Mouse (Mus musculus): ENCODE results near the gene Galnt3.

Gene Galnt3

DNA sequence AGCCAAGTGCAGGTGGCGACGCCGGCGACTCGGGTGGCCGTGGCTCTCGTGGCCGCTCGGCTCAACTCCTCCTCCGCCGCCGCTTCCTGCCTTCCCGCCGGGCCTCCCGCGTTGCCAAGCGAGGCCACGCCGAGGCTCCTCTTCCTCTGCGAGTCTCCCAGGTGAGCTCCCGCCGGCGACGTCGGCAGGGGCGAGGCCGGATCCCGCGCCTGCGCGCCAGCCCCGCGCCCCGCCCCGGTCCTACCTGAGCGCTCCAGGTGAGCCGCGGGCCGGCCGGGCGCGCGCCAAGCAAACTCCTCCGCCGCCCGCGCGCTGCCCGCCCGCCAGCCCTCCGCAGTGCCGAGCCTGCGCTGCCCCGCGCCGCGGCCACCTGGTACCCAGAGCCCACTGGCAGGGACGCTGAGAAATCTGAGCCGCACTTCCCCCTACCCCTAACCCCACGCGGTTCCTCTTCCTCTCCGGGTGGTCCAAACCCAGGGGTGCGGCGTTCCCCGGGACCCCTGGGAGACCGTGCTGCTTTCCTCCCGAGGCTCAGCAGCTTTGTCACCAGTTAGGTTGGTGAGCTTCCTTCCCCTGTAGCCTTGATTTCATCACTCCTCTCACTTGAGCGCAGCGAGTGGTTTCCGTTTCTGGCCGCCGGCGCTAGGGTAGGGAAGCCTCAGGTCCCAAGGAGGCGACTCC, at the start of gene Galnt3:
TSS of gene Galnt3 (minus strand) at position 404 of the 681 bp plus-strand sequence.
- peak; percentile 53 for DNase-seq

- DNase-seq: no peak
Measured at GRCm38 (mm10) chr2:66173134-66173533, 48.3 kb upstream of the Galnt3 start.

GRCm38 (mm10) chr2:66171643-66172042, 46.8 kb upstream of the Galnt3 start:
- DNase-seq: no peak

GRCm38 (mm10) chr2:66170721-66171120, 45.9 kb upstream of the Galnt3 start:
- DNase-seq: no peak

GRCm38 (mm10) chr2:66165025-66165424, 40.2 kb upstream of the Galnt3 start:
- no peak for DNase-seq

GRCm38 (mm10) chr2:66158140-66158915, 33.5 kb upstream of the Galnt3 start:
- DNase-seq: no peak

- no peak for DNase-seq
Measured at GRCm38 (mm10) chr2:66151436-66151835, 26.6 kb upstream of the Galnt3 start.

GRCm38 (mm10) chr2:66150531-66150930, 25.7 kb upstream of the Galnt3 start:
- DNase-seq: no peak

DNA sequence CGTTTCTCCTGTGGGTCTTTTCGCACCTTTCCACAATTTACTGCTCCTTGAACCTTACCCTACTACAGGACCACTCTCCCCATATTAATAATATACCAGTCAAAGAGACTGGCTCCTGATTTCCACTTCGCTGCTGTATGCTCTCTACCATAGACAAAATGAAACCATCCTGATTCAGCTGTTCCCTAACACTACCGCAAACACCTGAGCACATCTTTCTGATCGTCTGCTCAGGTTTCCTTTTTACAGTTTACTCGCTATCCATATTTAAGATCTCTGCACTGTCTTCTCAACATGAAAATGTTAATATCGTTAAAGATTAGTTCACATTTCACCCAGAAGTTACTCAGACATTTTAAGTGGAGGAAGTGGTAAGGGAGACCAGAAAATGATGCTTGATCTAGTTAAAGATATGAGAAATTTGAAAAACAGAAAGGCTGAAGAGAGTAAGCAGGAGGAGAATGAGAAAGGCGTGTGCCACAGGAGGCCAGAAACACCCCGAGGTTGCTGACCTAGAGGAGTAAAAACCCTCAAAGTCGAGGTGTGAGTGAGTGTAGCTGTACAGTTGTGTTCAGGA, 23.9 kb upstream of the Galnt3 start:
- no peak for DNase-seq

DNA sequence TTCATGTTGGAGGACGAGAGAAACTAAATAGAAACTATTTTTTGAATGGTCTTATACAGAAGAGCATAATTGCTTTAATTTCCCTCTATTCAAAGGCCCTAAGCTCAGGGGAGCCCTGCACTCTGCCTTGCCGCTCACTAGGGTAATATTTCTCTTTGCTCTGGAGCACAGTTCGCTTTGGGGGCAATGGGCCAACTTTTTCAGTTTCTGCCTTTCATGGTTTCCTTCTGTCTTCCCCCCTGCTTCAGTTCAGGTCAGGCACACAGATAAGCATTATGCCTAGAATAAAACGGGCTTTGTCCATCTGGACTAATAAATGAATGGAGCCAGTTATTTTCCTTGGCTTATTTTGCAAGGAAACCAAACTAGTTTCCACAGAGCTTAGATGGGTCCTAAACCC, 21.7 kb upstream of the Galnt3 start:
- DNase-seq: no peak

DNA sequence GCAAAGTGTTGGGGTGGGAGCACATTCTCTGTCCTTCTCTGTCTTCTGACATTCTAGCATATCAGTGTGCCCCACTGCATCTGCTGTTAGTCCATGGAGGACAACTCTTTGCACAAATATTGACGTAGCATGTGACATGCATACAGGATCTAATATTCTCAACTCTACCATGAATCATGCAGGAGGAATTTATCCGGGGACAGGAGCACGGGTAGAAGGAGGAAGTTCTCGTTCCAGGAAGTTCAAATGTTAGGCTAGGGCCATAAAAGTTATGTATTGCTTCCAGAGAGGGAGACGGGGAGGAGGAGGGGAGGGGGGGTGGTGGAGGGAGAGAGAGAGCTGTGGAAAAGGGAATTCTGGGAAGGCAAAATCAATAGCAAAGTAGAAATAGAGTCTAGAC, 20.0 kb upstream of the Galnt3 start:
- DNase-seq: no peak

DNA sequence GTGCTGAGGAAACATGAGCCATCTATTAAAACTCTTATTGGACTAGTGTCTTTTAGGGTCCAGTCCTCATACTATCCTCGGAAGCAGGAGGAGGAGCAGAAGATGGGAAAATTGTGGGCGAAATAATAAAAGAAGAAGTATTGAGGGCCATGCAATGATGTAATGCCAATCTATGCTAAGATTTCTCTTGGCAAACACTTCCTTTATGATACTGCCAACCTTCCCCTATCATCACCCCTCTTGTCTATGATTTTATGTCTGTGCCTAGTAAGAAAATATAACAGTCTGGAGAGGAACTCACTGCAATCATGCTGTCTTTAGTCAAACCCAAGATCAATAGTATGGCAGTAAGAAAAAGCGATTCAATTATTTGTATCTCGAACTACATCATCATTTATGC, 18.5 kb upstream of the Galnt3 start:
- no peak for DNase-seq

DNA sequence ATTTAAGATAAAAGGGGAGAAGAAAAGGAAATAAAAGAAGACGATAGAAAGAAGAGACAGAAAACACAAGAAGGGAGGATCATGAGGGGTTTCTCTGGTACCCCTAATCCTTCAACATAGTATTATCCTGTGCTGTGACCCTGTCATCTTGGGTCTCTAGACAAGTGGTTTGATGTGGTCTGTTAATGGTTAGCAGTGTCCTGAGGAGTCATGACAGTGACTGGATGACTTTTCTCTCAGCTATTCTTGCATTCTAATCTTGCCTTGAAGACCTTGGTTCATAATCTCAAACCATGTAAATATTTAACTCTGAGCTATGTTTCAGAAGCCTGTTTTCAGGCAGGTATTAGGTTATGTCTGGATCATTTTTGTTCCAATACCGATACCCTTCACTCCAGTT, 17.9 kb upstream of the Galnt3 start:
- DNase-seq: no peak

GRCm38 (mm10) chr2:66142268-66142667, 17.5 kb upstream of the Galnt3 start:
- no peak for DNase-seq

DNA sequence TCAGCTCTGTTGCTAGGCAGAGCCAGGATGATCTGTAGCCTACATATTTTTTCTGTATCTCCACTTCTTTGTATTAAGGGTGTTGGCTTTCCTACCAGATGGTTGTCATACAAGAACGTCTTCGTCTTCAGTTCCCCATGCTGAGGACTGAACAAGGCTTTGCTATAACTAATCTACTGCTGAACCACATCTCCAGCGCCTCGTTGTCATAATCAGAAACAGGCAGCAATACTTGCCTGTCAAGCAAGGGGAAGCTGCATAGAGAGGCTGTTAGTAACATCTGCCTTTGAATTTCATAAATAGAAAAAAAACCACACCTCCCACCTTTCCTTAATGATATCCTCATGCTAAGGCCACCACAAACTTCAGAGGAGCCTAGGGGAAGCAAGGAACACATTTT, 15.5 kb upstream of the Galnt3 start:
- no peak for DNase-seq

GRCm38 (mm10) chr2:66131862-66132544, 7.2 kb upstream of the Galnt3 start:
- no peak for DNase-seq

DNA sequence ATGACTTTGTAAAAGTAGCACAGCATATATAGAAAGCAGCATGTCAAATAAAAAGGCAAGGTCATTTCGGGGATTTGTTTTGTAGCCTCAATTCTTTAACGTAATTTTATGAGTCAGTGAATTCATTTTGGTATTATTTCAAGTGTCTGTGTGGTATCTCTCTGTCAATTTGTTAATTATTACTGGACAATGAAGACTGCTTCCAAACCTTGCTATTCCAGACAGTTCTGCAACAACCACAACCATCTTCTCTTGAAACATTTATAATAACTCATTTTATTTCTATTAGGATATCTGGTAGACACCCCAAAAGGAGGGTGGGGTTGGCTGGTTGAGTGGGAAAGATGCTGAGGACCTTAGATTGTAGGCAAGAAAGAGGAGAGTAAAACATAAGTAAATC, 4.1 kb upstream of the Galnt3 start:
- DNase-seq: no peak

DNA sequence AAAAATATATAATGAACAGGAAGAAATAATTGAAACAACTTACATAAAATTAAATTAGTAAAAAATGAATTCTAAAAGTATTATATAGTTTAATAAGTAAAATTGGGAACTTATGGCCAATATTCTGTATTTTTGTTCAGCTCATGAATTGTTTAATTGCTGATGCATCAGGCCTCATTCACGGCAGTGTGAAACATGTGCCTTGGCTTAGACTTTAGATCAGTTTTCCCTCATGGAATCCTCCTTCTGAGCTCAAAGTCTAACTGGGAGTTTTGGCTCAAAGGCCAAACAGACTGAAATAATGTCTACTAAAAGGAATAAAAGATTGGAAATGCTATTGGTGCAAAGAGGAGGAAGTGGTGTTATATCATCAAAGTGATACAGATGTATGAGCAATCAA, 2.7 kb upstream of the Galnt3 start:
- DNase-seq: no peak

DNA sequence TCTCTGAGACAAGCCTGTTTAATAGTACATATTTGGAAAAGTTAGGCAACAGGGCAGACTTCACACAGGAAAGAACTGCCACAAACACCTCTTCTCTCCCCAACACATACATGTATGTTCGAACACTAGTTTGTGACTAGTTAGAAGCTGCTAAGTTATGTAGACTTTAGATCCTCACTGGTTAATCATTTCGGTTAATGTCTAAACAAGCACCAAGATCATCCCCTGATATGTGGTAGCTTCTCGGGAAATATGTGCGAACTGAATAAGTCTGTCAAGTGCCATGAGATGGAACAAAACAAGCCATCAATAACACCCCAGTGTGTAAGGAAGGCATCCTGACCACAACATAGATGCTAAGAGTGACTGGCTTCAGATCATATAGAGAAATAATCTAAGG, 2.1 kb upstream of the Galnt3 start:
- no peak for DNase-seq

GRCm38 (mm10) chr2:66123756-66124589, 821 bp downstream of the Galnt3 start:
- DNase-seq: peak; percentile 22

DNA sequence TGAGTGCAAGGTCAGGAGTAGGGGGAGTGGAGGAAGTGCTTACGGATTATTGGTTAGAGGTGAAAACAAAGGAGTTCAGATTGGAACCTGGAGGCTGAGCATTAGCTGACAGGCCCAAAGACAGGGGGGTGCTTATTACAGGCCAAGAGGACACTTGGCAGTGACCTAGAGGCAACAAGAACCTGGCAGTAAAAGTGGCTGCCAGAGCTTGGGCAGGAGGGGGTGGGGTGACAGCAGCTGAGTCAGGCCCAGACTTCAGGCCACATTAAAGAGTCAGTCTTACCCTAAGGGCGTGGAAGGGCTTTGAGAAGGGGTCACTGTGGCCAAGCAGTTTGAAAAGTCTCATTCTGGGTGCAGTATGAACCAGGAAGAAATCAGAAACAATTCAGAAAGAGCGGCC, 7.1 kb downstream of the Galnt3 start:
- no peak for DNase-seq

GRCm38 (mm10) chr2:66107864-66108514, 16.8 kb downstream of the Galnt3 start:
- DNase-seq: no peak

Measured in right cerebral cortex, postnatal 25 days (tissue).